Mouse (Mus musculus) kidney, postnatal 36 days (tissue): ENCODE results near the gene Slc11a2.
A peak's percentile ranks its signal among the peaks of the same experiment; 100 is the strongest.
"Not testable (repeated sequence)": the region's sequence is repeated elsewhere in the genome, so short reads cannot be mapped to it uniquely, and the experiment has no call there.

Source experiments
- DNase-seq, 2 experiments: peaks; one replicate each; pipeline ENCODE4 v3.0.0; 2021 to 2022; ENCODE audit warnings: mixed read lengths in 2 of 2

The Slc11a2 gene

DNA sequence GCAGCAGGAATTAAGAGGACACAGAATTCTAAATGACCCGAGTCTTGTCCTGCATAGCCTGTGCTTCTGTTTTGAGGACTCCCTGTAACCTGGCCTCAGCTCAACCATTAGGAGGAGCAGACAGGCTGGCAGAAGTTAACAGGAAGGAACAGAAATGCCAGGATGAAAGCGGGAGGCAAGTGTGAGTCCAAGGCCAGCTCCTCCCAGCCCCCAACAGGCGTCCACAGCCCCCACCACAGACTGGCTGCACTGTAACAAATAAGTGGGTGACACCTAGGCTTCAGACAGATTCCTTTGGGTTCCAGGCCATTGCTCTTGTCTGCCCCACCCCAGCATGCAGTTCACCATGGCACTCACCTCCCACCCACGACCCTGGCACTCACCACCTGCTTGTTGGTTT lies 22.1 kb downstream of the Slc11a2 start:
- no peak for DNase-seq

- no peak for DNase-seq
These were observed 22.5 kb downstream of the Slc11a2 start for GRCm38 (mm10) chr15:100402347-100402746.

DNA sequence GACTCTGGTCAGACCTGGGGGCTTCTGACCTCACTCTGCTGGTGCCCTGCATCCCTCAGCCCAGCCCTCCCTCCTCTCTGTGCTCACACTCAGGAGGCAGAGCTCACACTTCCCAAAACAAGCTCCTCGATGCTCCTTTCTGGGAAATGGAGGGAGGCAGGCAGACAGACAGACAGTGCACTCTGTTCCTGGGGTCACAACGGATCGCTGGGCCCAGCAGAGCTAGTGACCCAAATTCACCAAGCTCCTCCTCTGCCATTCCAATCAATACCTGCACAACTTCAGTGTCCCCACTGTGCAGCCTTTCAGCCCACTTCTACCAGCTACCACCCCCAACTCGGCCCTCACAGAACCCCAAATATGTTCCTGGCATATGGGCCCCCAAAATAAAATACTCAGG lies 23.1 kb downstream of the Slc11a2 start:
- DNase-seq: peak in 1 of 2 experiments; percentile 66

DNA sequence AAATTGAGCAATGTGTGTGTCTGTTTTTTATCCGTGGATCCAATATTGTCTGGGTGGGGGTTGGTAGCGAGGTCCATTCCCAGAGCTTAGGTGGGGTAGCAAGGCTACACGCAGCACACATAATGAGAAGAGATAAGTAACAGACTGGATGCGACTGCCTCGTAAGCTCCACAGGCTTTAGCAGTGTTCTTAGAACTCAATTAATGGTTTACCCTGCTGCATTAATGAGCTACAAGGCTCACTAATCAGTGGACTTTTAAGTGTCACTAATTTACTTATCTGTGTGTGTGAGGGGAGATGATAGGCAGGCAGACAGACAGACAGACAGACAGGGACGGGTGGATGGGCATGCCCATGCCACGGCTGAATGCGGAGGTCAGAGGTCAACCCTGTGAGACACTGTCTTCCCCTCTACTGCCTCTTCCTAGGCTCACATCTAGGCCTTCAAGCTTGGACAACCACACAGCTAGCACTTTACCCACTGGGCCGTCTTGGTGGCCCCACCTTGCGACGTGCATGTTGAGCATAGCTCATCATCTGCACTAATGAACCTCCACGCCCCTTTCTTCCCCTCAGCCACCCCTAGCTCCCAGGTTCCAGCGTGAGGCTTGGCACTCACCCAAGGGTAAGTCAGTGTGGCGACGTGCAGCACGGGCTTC lies 24.2 kb downstream of the Slc11a2 start:
- DNase-seq: peak; percentile 80 to 82

GRCm38 (mm10) chr15:100395561-100395960 lies 29.3 kb downstream of the Slc11a2 start:
- DNase-seq: no peak

DNA sequence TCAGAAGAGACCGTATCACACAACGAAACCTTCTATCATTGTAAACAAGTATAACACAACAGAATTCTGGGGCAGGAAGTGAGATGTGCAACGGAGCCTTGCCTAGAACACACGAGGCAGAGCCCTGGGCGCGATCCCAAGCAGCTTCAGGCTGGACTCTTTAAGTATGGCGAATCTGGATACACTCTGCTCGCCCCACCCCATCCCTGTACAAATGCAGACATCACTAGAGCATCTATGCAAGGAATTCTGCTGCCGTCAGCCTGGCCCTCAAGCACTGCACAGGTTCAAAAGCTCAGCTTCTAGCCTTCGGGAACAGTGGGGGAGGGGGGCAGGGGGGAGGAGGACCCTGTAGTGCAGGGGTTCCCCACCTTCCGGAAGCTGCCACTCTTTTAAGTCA lies 31.9 kb downstream of the Slc11a2 start:
- DNase-seq: no peak

DNA sequence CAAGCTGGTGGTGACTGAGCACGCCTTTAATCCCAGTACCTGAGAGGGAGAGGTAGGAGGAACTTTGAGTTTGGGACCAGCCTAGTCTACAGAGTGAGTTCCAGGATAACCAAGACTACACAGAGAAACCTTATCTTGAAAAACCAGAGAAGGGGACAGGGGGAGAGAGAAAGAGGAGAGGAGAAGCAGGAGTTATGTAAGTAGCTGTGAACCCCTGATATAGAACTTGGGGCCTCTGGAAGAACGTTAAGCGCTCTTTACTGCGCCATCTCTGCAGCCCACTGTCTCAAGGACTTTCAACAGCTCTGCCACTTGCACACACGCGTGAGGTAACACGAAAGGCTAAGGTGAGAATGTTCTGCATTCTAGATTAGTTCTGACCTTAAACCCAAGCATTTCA lies 33.3 kb downstream of the Slc11a2 start:
- no peak for DNase-seq

- peak in 1 of 2 experiments; percentile 39 for DNase-seq
These were observed 33.8 kb downstream of the Slc11a2 start for GRCm38 (mm10) chr15:100391066-100391465.

DNA sequence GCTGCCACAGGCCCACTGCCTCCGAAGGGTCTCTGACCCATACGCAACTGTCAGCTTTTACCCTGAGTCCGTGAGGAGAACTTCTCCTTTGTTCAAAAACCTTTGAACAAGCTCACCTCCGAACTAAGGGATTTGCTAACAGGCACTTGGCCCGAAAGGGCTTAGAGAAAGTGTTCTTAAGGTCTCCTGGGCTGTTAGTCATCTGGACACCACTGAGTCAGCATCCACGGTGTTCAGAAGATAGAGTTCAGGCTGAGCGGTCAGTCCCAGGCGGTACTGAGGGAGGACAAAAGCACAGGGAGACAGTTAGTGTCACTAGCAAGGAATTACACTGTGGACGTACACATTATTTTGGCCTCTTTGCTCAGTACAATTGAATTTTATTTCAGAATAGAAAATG lies 36.0 kb downstream of the Slc11a2 start:
- DNase-seq: peak; percentile 40 to 54

GRCm38 (mm10) chr15:100388224-100388835 lies 36.5 kb downstream of the Slc11a2 start:
- no peak for DNase-seq

- peak in 1 of 2 experiments; percentile 42 for DNase-seq
These were observed 37.2 kb downstream of the Slc11a2 start for GRCm38 (mm10) chr15:100387544-100388223.

GRCm38 (mm10) chr15:100385705-100386104 lies 39.2 kb downstream of the Slc11a2 start:
- peak in 1 of 2 experiments; percentile 48 for DNase-seq

DNA sequence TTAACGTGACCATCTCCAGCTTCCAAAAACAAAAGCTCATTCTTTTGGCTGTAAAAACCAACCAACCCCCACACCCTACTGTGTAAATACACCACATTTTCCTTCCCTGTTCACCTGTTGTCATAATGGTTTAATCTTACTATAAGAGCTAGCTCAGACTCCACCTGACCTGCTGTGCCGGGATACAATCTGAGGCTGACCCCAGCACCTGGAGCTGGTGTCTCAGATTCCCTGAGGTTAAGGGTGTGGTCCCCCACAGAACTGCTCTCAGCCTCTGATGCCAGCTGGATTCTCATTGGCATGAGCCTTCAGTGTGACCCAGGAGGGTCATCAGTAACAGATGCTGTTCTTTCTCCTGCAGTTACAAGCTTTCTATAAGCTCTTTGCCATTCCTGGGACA lies 44.8 kb downstream of the Slc11a2 start:
- no peak for DNase-seq

GRCm38 (mm10) chr15:100379658-100380057 lies 45.2 kb downstream of the Slc11a2 start:
- DNase-seq: no peak

DNA sequence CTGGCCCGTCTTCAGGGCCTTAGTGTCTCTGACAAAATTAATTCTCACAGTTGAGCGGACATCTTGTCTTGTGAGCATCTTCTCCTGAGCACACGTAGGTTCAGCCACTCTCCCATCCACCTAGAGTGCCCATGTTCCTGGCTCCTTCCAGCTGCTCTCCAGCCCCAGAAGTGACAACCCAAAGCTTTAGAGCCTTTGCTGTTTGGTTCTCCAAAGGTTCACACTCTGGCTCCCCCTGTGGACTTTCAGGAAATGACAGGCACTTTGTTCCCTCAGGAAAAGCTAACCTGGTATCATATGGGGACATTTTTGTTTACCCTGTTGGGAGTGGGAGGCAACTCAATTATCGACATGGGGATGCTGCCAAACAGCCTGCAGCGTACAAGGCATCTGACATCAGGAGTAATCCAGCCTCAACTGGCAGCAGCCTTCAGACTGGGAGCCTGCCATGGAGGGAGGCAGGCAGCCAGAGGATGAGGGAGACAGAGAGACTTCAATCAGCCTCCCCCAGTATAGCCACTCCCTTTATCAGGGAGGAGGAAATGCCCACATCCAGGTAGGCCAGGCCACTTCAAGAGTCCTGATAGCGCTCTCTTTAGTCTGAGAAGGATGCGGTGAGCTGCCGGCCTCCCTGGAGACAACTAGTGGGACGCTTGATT lies 46.9 kb downstream of the Slc11a2 start:
- DNase-seq: not testable (repeated sequence)

GRCm38 (mm10) chr15:100375066-100375465 lies 49.8 kb downstream of the Slc11a2 start:
- peak; percentile 74 to 83 for DNase-seq

- no peak for DNase-seq
These were observed 57.8 kb downstream of the Slc11a2 start for GRCm38 (mm10) chr15:100367119-100367518.

- DNase-seq: not testable (repeated sequence)
These were observed 58.9 kb downstream of the Slc11a2 start for GRCm38 (mm10) chr15:100365967-100366366.

GRCm38 (mm10) chr15:100364242-100364641 lies 60.6 kb downstream of the Slc11a2 start, which contains the start of gene Higd1c:
Gene Higd1c, plus strand, starts transcription at chr15:100364542.
- no peak for DNase-seq

- DNase-seq: no peak
These were observed 69.0 kb downstream of the Slc11a2 start for GRCm38 (mm10) chr15:100355876-100356275.

DNA sequence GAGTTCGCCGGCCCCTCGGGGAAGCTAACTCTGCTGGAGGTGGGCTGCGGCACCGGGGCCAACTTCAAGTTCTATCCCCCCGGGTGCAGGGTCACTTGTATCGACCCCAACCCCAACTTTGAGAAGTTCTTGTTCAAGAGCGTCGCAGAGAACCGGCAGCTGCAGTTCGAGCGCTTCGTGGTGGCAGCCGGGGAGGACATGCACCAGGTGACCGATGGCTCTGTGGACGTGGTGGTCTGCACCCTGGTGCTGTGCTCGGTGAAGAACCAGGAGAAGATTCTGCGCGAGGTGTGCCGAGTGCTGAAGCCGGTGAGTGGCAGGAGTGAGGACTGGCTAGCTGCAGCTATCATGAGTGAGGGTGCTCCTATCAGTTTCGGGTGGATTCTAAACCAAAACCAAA lies 71.5 kb downstream of the Slc11a2 start:
- DNase-seq: not testable (repeated sequence)

DNA sequence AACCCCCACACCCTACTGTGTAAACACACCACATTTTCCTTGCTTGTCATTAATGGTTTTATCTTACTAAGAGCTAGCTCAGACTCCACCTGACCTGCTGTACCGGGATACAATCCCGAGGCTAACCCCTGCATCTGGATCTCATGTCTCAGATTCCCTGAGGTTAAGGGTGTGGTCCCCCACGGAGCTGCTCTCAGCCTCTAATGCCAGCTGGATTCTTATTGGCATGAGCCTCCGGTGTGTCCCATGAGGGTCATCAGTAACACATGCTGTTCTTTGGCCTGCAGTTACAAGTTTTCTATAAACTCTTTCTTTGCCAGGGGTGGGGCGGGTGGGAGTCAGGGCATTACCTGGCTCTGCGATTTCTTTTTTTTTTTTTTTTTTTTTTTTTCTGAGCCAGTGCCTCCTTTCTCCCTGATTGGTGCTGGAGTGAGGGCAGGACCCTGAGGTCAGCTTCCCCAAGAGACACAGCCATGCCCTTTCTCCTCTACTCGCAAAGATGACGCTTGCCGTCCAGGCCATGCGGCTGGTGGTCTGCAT lies 72.1 kb downstream of the Slc11a2 start, which contains the start of the genes Methig1 and Mettl7a2:
Gene Methig1 (plus strand): TSS at position 439 of the 540 bp plus-strand sequence.
Gene Mettl7a2 (plus strand): TSS at position 490 of the 540 bp plus-strand sequence.
- DNase-seq: no peak
